Mouse (Mus musculus) MEL-GATA-1-ER (cell line): ENCODE measurements around the gene Hpse2.

Experiments used
- DNase-seq: peaks from one replicate; pipeline ENCODE4 v3.0.0-alpha.2; 2012; ENCODE audit warnings: low read depth; ENCODE audit errors: extremely low read depth

The Hpse2 gene

DNA sequence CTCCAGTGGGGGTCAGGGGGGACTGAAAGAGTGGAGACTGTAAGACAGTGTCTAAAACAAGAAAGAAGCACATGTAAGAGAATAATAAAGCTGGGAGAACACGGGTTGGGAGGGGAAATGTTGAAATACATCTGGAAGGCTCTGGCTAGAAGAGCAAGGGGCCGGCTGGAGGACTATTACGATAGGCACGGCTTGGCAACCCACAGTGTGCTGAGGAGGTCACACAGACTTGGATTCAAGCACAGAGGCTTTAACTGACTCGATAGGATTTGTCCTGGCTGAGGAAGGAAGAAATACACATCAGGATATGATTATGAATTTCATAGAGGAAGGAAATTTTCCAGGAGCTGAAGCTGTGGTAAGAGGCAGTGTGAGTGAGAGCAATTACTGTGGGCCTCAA is 414.4 kb downstream of the Hpse2 start:
- DNase-seq: no peak

DNA sequence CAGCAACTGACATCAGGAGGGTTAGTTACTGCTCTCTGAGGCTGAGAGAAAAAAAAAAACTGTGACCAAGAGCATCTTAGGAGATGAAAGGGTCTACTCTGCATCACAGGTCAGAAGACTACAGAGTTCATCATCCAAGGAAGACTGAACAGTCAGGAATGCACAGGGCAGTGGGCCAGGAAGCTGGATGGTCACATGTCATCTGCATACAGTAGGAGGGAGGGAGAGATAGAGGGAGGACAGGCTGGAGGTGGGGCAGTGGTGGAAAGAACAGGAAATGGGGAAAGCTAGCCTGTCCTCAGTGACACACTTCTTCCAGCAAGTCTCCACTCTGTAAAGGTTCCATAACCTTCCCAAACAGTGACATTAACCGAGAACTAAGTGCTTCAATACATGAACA is 423.0 kb downstream of the Hpse2 start:
- no peak for DNase-seq

DNA sequence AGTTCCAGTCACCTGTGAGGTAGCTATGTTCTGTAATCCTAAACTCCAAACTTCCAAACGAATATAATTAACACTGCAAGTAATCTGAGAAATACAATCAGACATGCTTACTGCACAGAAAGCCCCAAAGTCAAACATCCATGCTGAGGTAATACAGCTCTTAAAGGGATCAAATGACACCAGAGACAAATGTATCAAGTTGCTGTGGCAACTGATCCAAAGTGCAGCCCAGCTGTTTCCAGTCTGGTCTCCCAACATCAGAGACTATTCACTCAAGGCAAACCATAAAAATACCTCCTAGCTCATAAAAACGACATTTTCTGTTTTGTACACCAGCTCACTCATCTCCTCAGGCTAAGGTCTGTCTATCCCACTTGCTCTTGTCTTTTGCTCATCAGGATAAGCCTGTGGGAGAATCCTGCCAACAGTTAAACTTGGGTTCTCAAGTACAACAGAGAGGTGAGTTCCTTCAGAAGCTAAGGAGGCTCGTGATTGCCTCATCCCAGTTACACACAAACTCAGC is 440.0 kb downstream of the Hpse2 start:
- DNase-seq: no peak

DNA sequence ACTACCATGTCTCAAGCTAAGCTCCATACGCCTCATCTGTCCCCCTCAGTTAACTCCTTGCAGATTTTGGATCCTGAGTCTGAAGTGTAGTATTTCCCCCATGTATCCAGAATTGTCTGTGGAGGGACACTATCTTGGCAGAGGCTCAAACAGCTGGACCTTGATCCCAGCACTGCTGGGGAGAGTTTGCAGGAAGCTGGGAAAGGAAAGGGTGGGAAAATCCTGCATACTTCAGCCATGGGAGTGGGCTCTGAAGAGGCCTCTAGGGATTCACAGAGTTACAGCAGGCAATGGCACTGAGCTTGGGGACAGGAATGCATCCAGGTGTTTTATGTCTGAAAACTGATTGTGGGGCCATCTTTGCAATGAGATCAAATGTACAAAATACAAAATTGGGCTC is 450.6 kb downstream of the Hpse2 start:
- no peak for DNase-seq

DNA sequence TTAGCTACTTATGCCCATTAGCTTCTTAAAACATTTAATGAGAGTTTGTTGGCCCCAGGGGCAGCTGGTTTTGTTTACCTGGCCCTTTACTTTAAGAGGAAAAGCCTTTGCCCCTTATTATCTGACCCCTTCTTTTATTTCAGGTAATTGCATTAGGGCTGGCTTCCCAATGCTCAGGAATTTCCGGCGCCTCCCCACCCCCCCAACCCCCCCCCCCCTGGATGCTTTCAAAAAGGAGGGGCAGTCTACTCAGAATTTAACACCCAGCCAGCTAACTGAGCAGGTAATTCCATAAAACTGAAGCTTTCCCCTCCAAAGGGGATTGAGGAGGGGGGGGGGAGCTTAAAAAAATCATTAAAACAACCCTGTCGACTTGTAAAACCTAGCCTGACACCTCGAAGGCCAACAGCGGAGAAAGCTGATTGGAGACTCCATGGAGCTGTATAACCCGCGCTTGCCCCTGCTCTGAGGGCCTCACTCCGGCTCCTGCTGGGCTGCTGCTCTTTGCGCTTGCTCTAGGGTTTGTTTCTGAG is 451.4 kb downstream of the Hpse2 start:
- DNase-seq: no peak

DNA sequence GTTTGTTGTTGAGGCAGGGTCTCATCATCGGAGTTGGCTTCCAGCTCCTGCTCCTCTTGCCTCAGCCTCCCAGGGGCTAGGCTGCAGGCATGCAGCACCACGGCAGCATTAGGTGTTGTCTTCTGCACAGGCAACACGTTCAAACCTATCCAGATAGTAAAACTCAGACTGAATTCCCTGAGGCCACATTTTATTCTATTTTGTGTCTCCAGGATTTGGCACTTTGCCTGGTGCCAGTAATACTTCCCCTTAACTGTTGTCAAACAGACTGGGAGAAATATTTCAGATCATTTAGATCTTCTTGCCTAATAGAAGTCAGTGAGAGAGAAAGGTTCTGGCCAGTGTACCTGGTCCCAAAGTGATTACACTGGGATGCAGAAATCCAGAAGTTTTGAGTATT is 458.5 kb downstream of the Hpse2 start:
- no peak for DNase-seq

DNA sequence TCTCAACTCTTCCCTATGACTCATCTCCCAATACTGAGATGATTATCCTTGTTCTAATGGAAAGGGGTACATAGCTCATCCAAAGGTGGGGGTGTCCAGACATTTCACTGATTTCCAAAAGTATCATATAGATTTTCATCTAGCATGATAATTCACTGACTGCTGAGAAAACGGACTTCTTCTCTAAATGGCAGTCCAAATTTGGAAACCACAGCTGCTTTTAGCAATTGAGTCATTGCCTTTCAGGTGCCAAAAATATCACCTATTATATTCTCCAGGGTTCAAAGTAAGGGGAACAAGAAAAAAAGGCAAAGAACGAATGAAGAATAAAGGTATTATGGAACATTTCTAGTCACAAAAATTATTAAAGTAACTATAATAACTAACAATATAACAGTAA is 459.9 kb downstream of the Hpse2 start:
- no peak for DNase-seq

DNA sequence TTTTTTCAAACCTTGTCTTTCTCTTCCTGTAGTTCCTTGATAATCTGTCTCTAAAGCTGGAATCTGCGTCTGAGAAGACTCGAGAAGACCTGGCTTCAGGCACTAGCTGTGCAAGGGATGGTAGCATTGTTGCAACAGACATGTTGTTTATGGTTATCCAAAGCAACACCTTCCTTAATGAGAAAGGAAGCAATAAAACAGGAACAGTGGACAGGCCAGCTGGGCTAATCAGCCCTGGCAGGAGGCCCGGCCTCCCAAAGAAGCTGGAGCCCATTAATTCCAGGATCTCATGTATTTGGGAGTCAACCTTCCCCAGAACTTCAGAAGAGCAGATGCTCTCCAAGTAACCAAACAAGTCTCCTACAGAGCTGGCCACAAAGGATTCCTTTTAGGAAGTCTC is 465.5 kb downstream of the Hpse2 start:
- DNase-seq: no peak

DNA sequence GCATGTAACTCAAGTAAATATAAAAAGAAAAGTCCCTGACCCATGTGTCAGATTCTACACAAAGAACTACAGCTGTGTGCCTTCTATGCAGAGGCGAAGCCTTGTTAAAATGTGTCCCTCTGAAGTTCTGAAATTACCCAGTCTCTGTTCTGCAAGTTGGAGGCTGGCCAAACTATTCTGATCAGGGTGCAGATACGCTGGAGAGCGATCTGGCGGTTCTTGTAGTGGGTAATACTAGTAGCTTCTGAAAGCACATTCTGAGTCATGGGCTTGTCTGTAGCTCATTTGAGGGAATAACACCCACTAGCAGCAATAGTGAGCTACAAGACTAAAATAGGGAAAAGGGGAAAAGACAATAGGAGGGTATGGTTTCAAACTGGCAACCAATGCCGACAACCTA is 474.5 kb downstream of the Hpse2 start:
- no peak for DNase-seq

DNA sequence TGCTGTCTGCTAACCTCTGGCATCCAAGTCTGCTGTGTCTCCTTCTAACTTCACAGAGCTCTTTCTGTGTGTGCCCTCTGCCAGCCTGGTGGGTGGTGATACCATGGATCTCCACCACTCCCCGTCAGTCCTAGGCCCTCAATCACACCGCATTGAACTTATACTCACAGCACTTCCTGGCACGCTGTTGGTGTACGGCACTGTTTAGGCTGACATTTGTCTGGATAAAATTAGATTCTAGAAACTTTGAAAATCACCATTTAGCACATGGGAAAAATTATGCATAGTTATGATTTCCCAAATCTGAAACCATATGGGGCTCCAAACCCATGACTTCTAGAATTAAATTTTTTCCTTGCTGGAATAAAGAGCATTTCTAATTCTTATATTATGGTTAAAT is 478.4 kb downstream of the Hpse2 start:
- DNase-seq: no peak

DNA sequence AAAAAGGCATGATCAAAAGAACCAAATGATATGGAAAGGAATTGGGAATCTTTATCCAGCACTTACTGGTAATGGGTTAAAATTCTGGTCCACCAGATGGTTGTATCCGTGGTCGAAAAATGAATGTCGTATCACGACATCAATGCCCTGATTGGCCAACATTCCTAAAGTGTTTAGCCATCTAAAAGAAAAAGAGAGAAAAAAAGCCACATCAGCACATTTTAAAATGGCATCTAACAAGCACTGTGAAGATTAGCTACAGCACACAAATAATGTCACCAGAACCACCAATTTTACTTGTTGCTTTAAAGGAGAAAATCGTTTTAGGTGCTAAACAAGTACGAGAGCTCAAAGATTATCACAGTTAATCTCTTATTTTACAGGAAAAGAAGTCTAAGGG is 479.6 kb downstream of the Hpse2 start:
- DNase-seq: no peak

DNA sequence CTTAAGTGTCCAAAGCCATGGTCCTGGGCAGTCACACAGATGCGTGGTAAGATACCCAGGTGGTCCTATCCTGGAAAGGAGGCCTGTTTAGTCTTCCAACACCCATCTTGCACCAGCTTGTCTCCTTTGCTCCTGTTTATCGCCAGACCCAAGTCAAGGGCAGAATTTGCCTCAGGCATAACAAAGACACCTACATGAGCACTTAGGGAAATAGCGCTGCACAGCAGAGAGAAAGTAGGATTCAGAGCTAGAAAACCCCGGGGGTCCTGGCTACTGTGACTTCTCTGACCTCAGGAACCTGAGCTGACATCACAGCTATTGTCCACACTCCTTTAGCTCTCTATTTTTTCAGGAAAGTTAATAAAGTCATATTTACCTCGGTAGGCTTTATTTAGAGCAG is 481.8 kb downstream of the Hpse2 start:
- DNase-seq: no peak

DNA sequence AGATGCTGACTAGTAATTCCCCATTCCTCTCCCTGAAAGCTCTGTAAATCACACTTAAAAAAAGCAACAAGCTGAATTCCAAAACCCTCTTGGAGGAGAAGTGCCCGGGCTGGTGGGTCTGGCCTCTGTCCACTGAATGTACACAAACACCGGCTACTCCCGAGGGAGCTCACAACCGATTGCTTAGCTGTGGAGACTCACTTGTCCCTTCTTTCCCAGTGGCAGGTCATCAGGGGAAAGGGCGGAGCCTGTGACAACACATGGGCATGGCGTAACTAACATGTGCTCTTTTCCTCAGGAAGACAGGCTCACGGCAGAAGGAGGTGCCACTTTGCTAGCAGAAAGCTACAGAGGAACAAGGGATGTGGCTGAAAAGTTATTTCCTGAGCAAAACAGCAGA is 483.4 kb downstream of the Hpse2 start:
- no peak for DNase-seq

DNA sequence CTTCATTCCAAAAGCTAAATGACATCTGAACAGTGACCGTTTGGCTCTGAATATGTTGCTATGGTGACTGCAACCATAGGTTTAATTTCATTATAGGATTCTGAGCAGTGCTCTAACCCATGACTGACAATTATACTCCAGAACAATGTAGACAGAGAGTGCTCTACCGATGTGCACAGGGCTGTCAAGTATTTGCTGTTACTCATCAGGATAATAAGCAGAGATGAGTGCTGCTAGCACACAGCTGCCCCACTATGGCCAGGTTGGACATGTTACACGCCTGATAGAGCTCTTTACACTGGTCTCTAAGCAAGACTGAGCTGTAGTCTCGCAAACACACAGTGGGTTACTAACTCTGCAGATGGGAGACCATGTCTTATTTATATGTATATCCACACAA is 483.9 kb downstream of the Hpse2 start:
- DNase-seq: no peak

DNA sequence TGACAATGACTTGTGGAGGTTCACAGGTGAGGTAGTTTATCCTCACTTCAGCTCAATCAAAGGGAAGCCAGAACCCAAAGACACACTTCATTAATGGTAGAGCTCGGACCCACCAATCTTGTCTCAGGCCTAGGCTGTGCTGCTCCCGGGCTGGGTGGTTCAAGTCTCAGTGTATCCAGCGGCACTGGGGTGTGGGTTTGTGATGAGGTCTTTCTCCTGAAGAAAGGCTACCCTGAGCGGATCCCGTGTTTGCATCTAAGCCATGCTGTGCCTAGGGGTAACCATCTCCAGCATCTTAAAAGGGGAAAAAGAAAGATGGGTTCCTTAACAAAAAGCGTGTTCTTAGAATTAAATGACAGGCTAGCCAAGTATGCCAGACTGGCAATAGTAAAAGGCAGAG is 484.3 kb downstream of the Hpse2 start:
- DNase-seq: no peak

DNA sequence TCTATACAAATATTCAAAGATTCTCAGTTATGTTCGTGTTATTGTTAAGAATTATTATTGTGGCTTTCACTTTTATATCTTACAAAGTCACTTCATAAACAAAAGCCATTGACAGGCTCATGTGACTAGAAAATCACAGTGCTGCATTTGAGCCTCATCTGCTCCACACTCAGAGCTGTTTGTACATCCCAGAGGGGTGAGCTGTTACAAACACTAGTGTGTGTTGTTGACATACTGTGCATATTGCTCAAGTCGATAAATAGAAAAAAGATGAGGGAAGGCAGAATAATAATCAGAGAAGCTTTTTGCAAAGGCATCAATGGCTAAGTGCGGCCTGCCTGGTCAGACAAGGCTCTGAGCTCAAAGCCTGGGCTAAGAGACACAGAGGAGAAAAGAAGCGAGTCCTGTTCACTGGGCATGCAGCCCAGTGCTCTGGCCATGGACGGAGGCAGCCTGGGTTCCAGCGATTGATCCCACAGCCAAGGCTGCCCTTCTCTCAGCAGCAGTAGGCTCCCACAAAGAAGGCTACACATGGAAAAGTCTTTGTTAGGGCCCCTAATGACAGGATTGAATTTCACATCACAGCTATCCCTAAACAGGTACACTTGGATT is 485.6 kb downstream of the Hpse2 start:
- DNase-seq: no peak

DNA sequence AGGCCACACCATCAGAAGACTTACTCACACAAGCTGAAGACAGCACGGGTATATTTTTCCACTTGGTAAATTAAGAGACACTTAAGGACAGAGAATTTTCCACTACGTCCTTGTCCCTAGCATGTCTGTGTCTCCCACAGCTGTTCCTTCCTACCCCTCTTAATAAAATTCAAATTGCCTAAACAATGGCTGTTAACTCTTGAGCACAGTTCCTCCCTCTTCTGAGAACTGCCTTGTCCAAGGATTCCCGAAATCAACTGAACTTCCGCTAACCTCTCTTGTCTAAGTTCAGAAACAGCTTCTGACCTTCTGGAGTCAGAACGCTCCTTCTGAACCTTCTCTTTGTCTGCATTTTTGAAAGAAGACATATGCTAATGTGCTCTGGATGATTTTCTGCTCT is 496.6 kb downstream of the Hpse2 start:
- DNase-seq: no peak

DNA sequence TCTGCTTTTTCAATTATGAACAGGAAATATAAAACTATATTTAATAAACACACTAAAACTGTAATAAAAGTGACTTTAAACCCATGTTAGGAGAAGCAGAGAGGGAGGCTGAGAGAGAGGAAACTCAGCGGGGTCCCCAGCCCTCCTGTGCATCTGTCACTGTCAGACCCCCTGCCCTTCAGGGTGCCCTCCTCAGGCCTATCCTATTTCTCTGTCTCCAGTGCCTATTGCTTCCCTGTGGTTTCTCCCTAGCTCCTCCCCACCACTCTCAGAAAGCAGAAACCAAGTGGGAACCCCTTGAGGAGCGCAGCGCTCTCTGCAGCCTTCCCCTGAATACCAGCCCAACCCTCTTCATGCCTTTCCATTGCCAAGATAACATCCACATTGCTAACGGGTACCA is 510.5 kb downstream of the Hpse2 start:
- DNase-seq: no peak

DNA sequence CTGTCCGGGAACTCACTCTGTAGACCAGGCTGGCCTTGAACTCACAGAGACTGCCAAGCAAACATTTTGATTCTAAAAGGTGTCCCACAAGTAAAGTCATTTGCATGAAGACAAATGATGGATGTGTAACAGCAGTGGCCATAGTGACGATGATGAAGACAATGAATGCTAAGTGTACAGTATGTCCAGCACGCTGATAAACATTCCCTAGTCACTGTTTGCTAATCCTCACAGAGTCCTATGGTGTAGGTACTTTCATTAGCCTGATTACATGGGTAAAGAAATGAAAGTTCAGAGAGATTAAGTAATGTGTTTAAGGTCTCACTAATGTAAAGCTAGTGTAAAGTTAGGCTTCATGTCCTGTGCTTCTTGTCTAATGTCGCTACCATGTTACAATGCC is 511.6 kb downstream of the Hpse2 start:
- no peak for DNase-seq

DNA sequence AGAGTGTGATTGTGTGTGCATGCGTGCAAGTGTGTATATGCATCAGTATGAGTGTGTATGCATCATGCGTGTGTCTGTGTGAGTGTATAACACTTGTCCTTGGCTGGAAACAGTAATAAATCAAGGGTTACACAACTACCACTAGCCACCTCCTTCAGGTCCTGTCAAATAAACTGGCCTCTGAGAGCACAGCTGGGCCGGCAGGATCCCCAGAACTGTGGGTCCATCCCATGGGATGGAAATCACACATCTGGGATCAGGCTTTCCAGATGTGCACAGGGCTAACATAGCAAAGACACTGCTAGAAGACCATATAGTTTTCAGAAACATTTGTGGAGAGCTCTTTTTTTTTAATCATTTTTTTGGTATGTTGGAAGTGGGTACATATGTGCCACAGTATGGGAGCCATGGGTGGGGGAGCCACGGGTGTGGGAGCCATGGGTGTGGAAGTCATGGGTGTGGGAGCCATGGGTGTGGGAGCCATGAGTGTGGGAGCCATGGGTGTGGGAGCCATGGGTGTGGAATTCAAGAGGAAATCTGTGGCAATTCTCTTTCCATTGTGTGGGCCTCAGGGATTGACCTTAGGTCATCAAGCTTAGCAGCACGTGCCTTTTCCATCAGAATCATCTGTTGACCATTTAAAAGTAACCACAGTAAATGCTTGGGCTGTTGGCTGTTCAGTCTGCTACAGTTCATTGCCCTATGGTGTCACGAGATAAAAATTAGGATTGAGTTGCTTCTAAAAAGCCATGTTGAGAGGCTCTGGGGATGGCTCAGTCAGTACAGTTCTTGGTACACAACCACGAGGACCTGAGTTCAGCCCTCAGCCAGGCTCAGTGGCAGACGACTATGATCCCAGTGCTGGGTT is 518.3 kb downstream of the Hpse2 start:
- DNase-seq: no peak

DNA sequence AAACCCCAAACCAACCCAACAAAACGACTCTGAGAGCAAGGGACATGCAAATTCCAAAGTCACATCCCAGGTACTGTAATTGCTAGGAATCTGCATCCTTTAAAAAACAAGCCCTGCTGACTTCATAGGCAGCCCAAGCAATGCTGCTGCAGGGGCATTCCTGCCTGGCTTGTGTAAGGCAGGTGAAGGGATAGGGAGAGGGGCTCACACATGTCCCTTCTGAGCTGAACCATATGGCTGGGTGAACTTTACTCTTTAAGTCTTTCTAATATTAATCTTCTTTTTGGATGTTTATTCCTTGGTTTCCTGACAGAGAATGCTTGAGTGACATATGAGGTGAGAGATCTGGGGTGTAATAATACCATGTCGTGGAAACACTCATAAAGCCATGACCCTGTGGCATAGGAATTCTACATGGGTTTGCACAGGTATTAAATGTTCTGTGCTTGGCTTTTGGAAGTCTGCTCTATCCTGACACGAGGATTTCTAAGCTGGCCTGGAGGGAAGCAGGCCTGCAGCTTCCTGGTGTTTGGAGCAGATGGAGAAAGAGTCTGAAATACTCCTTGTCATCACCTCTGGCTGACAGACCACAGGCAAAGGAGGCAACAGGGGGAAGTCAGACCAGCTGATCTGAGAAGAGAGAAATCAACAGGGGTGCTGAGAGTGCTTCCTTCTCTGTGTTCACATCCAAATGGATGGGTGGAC is 519.0 kb downstream of the Hpse2 start:
- DNase-seq: no peak

DNA sequence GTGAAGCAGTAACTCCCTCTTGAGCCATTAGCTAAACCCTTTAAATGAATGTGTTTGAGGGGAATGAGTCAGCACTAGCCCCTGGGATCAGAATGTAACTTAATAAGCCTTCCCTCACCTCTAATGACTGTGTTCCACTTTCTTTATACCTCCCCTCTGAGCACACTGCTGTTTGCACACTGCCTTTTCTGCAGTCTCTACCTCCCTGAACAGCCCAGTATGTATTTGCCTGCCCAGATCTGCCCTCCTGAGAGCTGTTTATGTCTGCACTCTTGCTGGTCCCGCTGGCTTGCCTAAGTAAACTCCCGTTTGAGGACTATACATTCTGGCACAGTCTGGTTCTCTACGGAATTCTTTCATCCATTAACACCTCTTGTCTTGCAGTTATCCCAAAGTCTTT is 525.1 kb downstream of the Hpse2 start:
- no peak for DNase-seq
